Mouse (Mus musculus) stomach, postnatal 0 days (tissue): ENCODE data around the gene Aaas.

Experiments used
- CTCF ChIP-seq: IDR thresholded peaks from 2 replicates; pipeline ENCODE4 v1.5.1; 2016; ENCODE audit warnings: antibody characterized with exemption, low read depth, mild to moderate bottlenecking, moderate library complexity
- EP300 ChIP-seq: optimal IDR thresholded peaks from 2 replicates; pipeline ENCODE3; 2016; ENCODE audit warnings: antibody characterized with exemption

GRCm38 (mm10) chr15:102350138-102350941 lies at the start of gene Aaas:
- TF ChIP-seq EP300 (no peak), CTCF (peak; percentile 88)
